Mouse (Mus musculus) limb, embryonic 14.5 days (tissue): ENCODE measurements at regions not wholly inside any gene's neighbourhood (a gene's known extent, or its start where the extent isn't known, plus 50 kb on each side); places are given as distances from the start of the nearest gene placed in this dataset.
"Not testable (repeated sequence)": the region's sequence is repeated elsewhere in the genome, so short reads cannot be mapped to it uniquely, and the experiment has no call there.

ENCODE experiments used
- ATAC-seq: fragments of 200-750 bp; cut with Nextera tagmentation; 2 replicates; pipeline ENCODE4 v1.8.0; 2017; ENCODE audit warnings: low read depth, moderate number of reproducible peaks, moderate TSS enrichment; ENCODE audit not compliant: low FRiP score
- DNase-seq: peaks from one replicate; pipeline ENCODE4 v3.0.0-alpha.2; 2015; ENCODE audit warnings: low spot score
- H3K27ac ChIP-seq: fragments of 300-500 bp; sonication (generic); replicated peaks from 2 replicates; pipeline ENCODE4 v1.5.1; 2014; ENCODE audit warnings: low read depth, mild to moderate bottlenecking, low read length, moderate library complexity, mixed read lengths
- H3K27me3 ChIP-seq: fragments of 300-500 bp; sonication (generic); 2 replicates; pipeline ENCODE4 v1.6.1; 2014; ENCODE audit warnings: low read length, mixed read lengths; ENCODE audit not compliant: control insufficient read depth, insufficient read depth
- H3K36me3 ChIP-seq: fragments of 300-500 bp; sonication (generic); 2 replicates; pipeline ENCODE4 v1.6.1; 2014; ENCODE audit warnings: mild to moderate bottlenecking, low read length, moderate library complexity, mixed read lengths; ENCODE audit not compliant: control insufficient read depth, insufficient read depth
- H3K4me1 ChIP-seq: fragments of 300-500 bp; sonication (generic); 2 replicates; pipeline ENCODE4 v1.6.1; 2014; ENCODE audit warnings: antibody characterized with exemption, low read length, mixed read lengths; ENCODE audit not compliant: control insufficient read depth, insufficient read depth
- H3K4me2 ChIP-seq: fragments of 300-500 bp; sonication (generic); replicated peaks from 2 replicates; pipeline ENCODE4 v1.6.1; 2014; ENCODE audit warnings: low read depth, mild to moderate bottlenecking, low read length, moderate library complexity; ENCODE audit not compliant: severe bottlenecking
- H3K4me3 ChIP-seq: fragments of 300-500 bp; sonication (generic); replicated peaks from 2 replicates; pipeline ENCODE4 v1.5.1; 2014; ENCODE audit warnings: low read length
- H3K9ac ChIP-seq: fragments of 300-500 bp; sonication (generic); 2 replicates; pipeline ENCODE4 v1.6.1; 2014; ENCODE audit warnings: mild to moderate bottlenecking, low read depth, low read length, moderate library complexity; ENCODE audit not compliant: severe bottlenecking
- H3K9me3 ChIP-seq: fragments of 300-500 bp; sonication (generic); 2 replicates; pipeline ENCODE4 v1.6.1; 2016; ENCODE audit warnings: low read length; ENCODE audit not compliant: control insufficient read depth
- POLR2A ChIP-seq: fragments of 200-500 bp; IDR thresholded peaks from 2 replicates; pipeline ENCODE4 v1.8.0; 2012; ENCODE audit warnings: inconsistent platforms, mild to moderate bottlenecking, moderate library complexity, borderline replicate concordance; ENCODE audit not compliant: insufficient read depth, insufficient read length; ENCODE audit errors: extremely low read depth
- WGBS: fragments of 180-500 bp; shearing (Covaris S2); extraction: QIAGEN DNeasy Blood & Tissue Kit; methylation state at CpG from one replicate; pipeline ENCODE4 v1.1.7; 2014; 5-methylcytosine and 5-hydroxymethylcytosine counted together

- Histone ChIP-seq H3K4me1 (no peaks in the 10 kb centered on the region), H3K27ac (no peak overlapping the region), H3K4me2 (no peak overlapping the region), H3K27me3 (no peaks in the 10 kb centered on the region), H3K9me3 (no peaks in the 10 kb centered on the region), H3K4me3 (no peak overlapping the region), H3K36me3 (no peaks in the 10 kb centered on the region), H3K9ac (no peak overlapping the region)
- 14% methylated on average over 8 of the region's 8 CpGs for WGBS
- TF ChIP-seq POLR2A = no peak
- DNase-seq = no peak
- no peak for ATAC-seq
Measured at GRCm38 (mm10) chr1:64391525-64391924, 140.9 kb upstream of the Creb1 start.

GRCm38 (mm10) chr1:64381264-64381663 is 151.2 kb upstream of the Creb1 start:
- Histone ChIP-seq H3K4me2 (no peak overlapping the region), H3K27ac (no peak overlapping the region), H3K4me1 (no peaks in the 10 kb centered on the region), H3K27me3 (no peaks in the 10 kb centered on the region), H3K4me3 (no peak overlapping the region), H3K9me3 (no peaks in the 10 kb centered on the region), H3K9ac (no peak overlapping the region), H3K36me3 (no peaks in the 10 kb centered on the region)
- WGBS = 14% methylated on average over 6 of the region's 6 CpGs
- ATAC-seq (no peak), DNase-seq (no peak)
- TF ChIP-seq POLR2A = no peak

- not testable (repeated sequence) for H3K9me3 ChIP-seq, ATAC-seq, H3K9ac ChIP-seq, DNase-seq, H3K27me3 ChIP-seq, H3K36me3 ChIP-seq, H3K4me1 ChIP-seq, H3K27ac ChIP-seq, H3K4me3 ChIP-seq, H3K4me2 ChIP-seq
- 98% methylated on average over 1 of the region's 1 CpGs for WGBS
Measured at GRCm38 (mm10) chr1:64376426-64376825, 156.0 kb upstream of the Creb1 start.

- no peak for TF ChIP-seq POLR2A
- Histone ChIP-seq H3K9ac (no peak overlapping the region), H3K36me3 (no peaks in the 10 kb centered on the region), H3K4me1 (no peaks in the 10 kb centered on the region), H3K4me3 (no peak overlapping the region), H3K27ac (no peak overlapping the region), H3K4me2 (no peak overlapping the region), H3K9me3 (no peaks in the 10 kb centered on the region), H3K27me3 (no peaks in the 10 kb centered on the region)
- DNase-seq (no peak), ATAC-seq (no peak)
- WGBS = 67% methylated on average over 13 of the region's 13 CpGs
Measured at GRCm38 (mm10) chr1:64374286-64375071, 158.0 kb upstream of the Creb1 start.

- no peak overlapping the region for H3K27ac ChIP-seq
- H3K4me2 ChIP-seq = no peak overlapping the region
- 76% methylated on average over 1 of the region's 1 CpGs for whole genome bisulfite sequencing
- DNase-seq = no peak
- no peak for ATAC-seq
- no peaks in the 10 kb centered on the region for H3K27me3 ChIP-seq
- H3K4me1 ChIP-seq = no peaks in the 10 kb centered on the region
- H3K9ac ChIP-seq = no peak overlapping the region
- no peaks in the 10 kb centered on the region for H3K9me3 ChIP-seq
- no peak overlapping the region for H3K4me3 ChIP-seq
- H3K36me3 ChIP-seq = no peaks in the 10 kb centered on the region
- TF ChIP-seq POLR2A = no peak
Measured at GRCm38 (mm10) chr1:64364095-64364494, 168.3 kb upstream of the Creb1 start.
